1 mouse cellular context compared by ENCODE assay signal in the genomic region with DNA sequence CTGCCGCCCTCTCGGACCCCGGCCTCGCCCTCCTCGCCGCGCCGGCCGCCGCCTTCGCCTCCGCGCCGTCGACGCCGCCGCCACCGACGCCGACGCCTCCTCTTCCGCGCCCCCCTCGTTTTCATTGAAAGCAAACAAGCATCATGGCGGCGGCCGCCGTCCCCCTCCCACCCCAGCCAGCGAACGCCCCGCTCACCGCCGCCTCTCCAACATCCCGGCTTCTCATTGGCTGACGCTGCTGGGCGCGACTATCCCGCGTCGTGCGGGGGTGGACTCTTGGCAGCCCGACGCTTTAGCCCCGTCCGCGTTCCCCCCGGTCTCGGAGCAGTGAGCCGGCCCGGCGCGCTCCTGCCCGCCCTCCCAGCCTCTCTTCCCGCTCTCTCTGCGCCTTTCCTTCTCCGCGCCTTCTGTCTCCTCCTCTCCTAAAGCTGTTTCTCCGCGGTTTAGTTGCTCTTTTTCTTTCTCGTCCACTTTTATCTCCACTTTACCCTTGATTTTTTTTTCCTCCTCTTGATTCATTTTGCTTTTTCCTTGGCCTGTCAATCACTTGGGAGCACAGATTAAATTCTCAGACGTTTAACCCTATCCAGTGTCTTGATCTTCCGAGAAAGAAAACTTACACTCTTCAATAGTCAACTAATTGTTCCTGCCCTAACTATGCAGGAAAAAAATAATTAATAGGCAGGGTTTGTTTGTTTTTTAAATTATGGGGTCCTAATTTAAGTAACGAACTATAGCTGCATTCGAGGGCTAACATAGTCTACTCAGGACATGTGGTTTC.
TF ChIP-seq lines count a peak whose summit lies in the region.

A gene (minus strand): TSS at position 169 of the 781 bp plus-strand sequence.

TF ChIP-seq in CH12.LX, 34 proteins besides CTCF, POLR2A, EP300 and RAD21 (continued from another document):
- TF ChIP-seq BHLHE40 (IDR thresholded peaks at IDR 0.05; ENCODE audit: low read depth, low read length) (no peak), SMC3 (IDR thresholded peaks at IDR 0.05; ENCODE audit: low read depth, low read length) (no peak), CHD1 (IDR thresholded peaks at IDR 0.05; ENCODE audit: low read depth, low read length) (peak; percentile 100), MXI1 (IDR thresholded peaks at IDR 0.05; ENCODE audit: low read depth, low read length) (no peak), JUND (conservative IDR thresholded peaks at IDR 0.05; ENCODE audit: low read depth, low read length) (no peak), E2F4 (IDR thresholded peaks at IDR 0.05; ENCODE audit: insufficient replicate concordance, low read depth, low read length) (peak; percentile 94; the same call in 1 of the 2 replicates), UBTF (IDR thresholded peaks at IDR 0.05; ENCODE audit: low read depth, low read length) (no peak), MAFK (IDR thresholded peaks at IDR 0.05; ENCODE audit: insufficient replicate concordance, low read length) (no peak), TCF12 (IDR thresholded peaks at IDR 0.05; ENCODE audit: low read depth, low read length) (peak; percentile 86), RCOR1 (conservative IDR thresholded peaks at IDR 0.05; ENCODE audit: low read depth, low read length) (peak; percentile 91), USF2 (conservative IDR thresholded peaks at IDR 0.05; ENCODE audit: low read depth, low read length) (no peak), NELFE (IDR thresholded peaks at IDR 0.05; ENCODE audit: low read depth, low read length) (peak; percentile 81), ZMIZ1 (IDR thresholded peaks at IDR 0.05; ENCODE audit: low read depth, low read length) (0 out of 2 replicates have a peak, but pooled peaks have one; percentile 29), ZKSCAN1 (IDR thresholded peaks at IDR 0.05; ENCODE audit: borderline replicate concordance, low read depth, low read length) (no peak), MEF2A (IDR thresholded peaks at IDR 0.05; ENCODE audit: borderline replicate concordance, low read depth, low read length) (peak; percentile 84), MYC (IDR thresholded peaks at IDR 0.05; ENCODE audit: low read depth, low read length) (no peak; the same call in 1 of the 2 replicates), TBP (conservative IDR thresholded peaks at IDR 0.05; ENCODE audit: low read depth, low read length) (peak; percentile 67; the same call in 1 of the 2 replicates), MAZ (IDR thresholded peaks at IDR 0.05; ENCODE audit: low read depth, low read length) (peak; percentile 99), SIN3A (IDR thresholded peaks at IDR 0.05; ENCODE audit: low read length) (peak; percentile 82; the same call in 1 of the 2 replicates), HCFC1 (IDR thresholded peaks at IDR 0.05; ENCODE audit: low read depth, low read length) (peak; percentile 91), JUN (IDR thresholded peaks at IDR 0.05; ENCODE audit: insufficient read depth, low read depth, low read length) (no peak)
TF ChIP-seq in CH12.LX: peak in this region for 20.
